Comparison of ENCODE assay signal across 7 mouse cellular contexts in the genomic region with DNA sequence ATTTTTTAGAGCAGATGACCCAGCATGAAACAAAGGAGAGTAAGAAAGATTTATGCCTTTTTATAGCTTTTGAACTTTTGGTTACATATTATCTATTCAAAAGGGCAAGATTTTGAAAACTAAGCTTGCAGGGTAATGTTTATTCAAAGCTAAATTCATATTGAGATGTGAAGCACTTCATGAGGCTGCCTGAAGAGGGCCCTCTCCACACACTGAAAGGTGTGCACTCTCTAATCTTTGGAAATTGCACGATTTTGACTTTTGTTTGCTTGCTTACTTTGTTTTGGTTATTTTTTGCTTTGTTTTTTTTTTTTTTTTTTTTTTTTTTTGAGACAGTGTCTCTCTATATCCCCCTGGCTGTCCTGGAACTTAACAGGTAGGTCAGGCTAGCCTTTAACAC. TPM values are rescaled to one million over a fixed set of nuclear protein-coding genes. Genes with fewer than 3 reads are reported as not detected.
DNase-seq lines count a peak whose midpoint lies in the region; ATAC-seq and TF ChIP-seq lines count a peak whose summit lies in the region.

No protein-coding gene starts in this region.

- H3K4me1 ChIP-seq in intestine, postnatal 0 days (replicated peaks; ENCODE audit: control insufficient read depth, insufficient read depth, low read length): 0 out of 2 replicates have a peak, but pooled peaks cover 2% of the 10 kb centered on the region
- peaks cover 4% of the 10 kb centered on the region for H3K4me1 ChIP-seq in intestine, embryonic 15.5 days (replicated peaks)
- no peaks in the 10 kb centered on the region for H3K4me1 ChIP-seq in lung, adult 2 months (ENCODE audit: control insufficient read depth, insufficient read depth, low read length)

- no peak overlapping the region for H3K4me3 ChIP-seq in intestine, postnatal 0 days (ENCODE audit: low read depth, low read length)
- H3K4me3 ChIP-seq in intestine, embryonic 15.5 days (replicated peaks): no peak overlapping the region
- no peak overlapping the region for H3K4me3 ChIP-seq in lung, adult 2 months (replicated peaks; ENCODE audit: extremely low read depth, low read depth, low read length)

- no peak for ATAC-seq in intestine, postnatal 0 days
- ATAC-seq in intestine, embryonic 15.5 days: no peak
- no peak for ATAC-seq in Patski

- peak; percentile 74 for TF ChIP-seq CTCF in intestine, postnatal 0 days (IDR thresholded peaks at IDR 0.05; ENCODE audit: low read depth)
- peak; percentile 54 for TF ChIP-seq CTCF in Patski (IDR thresholded peaks at IDR 0.05)
- peak; percentile 16; the same call in 1 of the 2 replicates for TF ChIP-seq CTCF in lung, adult 2 months (IDR thresholded peaks at IDR 0.05; ENCODE audit: insufficient read depth, low read length)

- H3K9me3 ChIP-seq in intestine, postnatal 0 days (ENCODE audit: control insufficient read depth): no peaks in the 10 kb centered on the region
- no peaks in the 10 kb centered on the region for H3K9me3 ChIP-seq in intestine, embryonic 15.5 days

- no peak overlapping the region for H3K27ac ChIP-seq in intestine, postnatal 0 days (ENCODE audit: low read depth, low read length)
- H3K27ac ChIP-seq in intestine, embryonic 15.5 days: no peak overlapping the region

- CTCF ChIA-PET in Patski (lab: Charles Lee): interaction anchor here (0.7 to 1.5 kb wide), 4 partner anchors 10 to 71 kb away, joined by 3 to 9 read pairs (median 4); no protein-coding TSS in a partner anchor

- H3K9ac ChIP-seq in intestine, postnatal 0 days (ENCODE audit: low read depth, low read length): no peak overlapping the region
- H3K9ac ChIP-seq in intestine, embryonic 15.5 days: no peak overlapping the region

- DNase-seq in CD4-positive helper T cell, adult 2 months (ENCODE audit: low read depth, low spot score): peak; percentile 65
- DNase-seq in Patski (ENCODE audit: low read depth, low spot score): no peak
- no peak for DNase-seq in lung, adult 2 months
- DNase-seq in yolk sac, embryonic 10.5 days (ENCODE audit: low spot score): no peak
- no peak for DNase-seq in ovary, postnatal 10 days (ENCODE audit: low spot score)

- in situ Hi-C loops in Patski (cut with MboI; ENCODE audit: low pct_unique_long_range_greater_than_20kb): no loop called here

- 17% methylated on average over 1 of the region's 1 CpGs for WGBS in intestine, postnatal 0 days
- 8% methylated on average over 1 of the region's 1 CpGs for WGBS in intestine, embryonic 15.5 days
- WGBS in lung, adult 2 months: 17% methylated on average over 1 of the region's 1 CpGs

- no peak overlapping the region for H3K4me2 ChIP-seq in intestine, postnatal 0 days (replicated peaks; ENCODE audit: low read depth)
- no peak overlapping the region for H3K4me2 ChIP-seq in intestine, embryonic 15.5 days (replicated peaks)

- H3K27me3 ChIP-seq in intestine, postnatal 0 days (replicated peaks; ENCODE audit: control insufficient read depth, insufficient read depth, low read length): no peaks in the 10 kb centered on the region
- no peaks in the 10 kb centered on the region for H3K27me3 ChIP-seq in intestine, embryonic 15.5 days (replicated peaks)
- H3K27me3 ChIP-seq in Patski: no peaks in the 10 kb centered on the region

- no peaks in the 10 kb centered on the region for H3K36me3 ChIP-seq in intestine, postnatal 0 days (ENCODE audit: control insufficient read depth, insufficient read depth)
- H3K36me3 ChIP-seq in intestine, embryonic 15.5 days: no peaks in the 10 kb centered on the region

- no peak for TF ChIP-seq POLR2A in lung, adult 2 months (IDR thresholded peaks at IDR 0.05; ENCODE audit: borderline replicate concordance, extremely low read depth, low read depth, low read length)

- POLR2A ChIA-PET in Patski (lab: Charles Lee): interaction anchor here (0.7 kb wide), 1 partner anchor 153 kb away, joined by 3 read pairs; no protein-coding TSS in a partner anchor

RNA-seq across cellular contexts. Expression of gene Cdc14b, which starts 24.7 kb away (rescaled TPM):
- 15.0 and 17.2 TPM in 2 replicates for polyA plus RNA-seq in intestine, postnatal 0 days (2015; fragmentation: Nextera tagmentation; extraction: Ambion mirVana)
- 17.5 and 19.7 TPM in 2 replicates for polyA plus RNA-seq in intestine, embryonic 15.5 days (2015; fragmentation: Nextera tagmentation; extraction: Ambion mirVana)
- polyA plus RNA-seq in Patski (2021): 19.4 TPM
- 4.2 and 6.6 TPM in 2 replicates for polyA plus RNA-seq in lung, adult 2 months (2012; rRNA removed)

Comparison
In these comparisons a context has a peak if more than half of its experiments do, and no peak if none do; other contexts are left out.
1. CTCF ChIP-seq: peak in every context shown above with its lines; median percentile 74 in intestine, postnatal 0 days; 54 in Patski; 16 in lung, adult 2 months.